Mouse (Mus musculus) forebrain, embryonic 14.5 days (tissue): ENCODE measurements around the gene Six1. TPM values are rescaled to one million over a fixed set of nuclear protein-coding genes. Genes with fewer than 3 reads are reported as not detected.

Experiments
- ATAC-seq: fragments of 200-750 bp; cut with Nextera tagmentation; 2 replicates; pipeline ENCODE4 v1.8.0; 2017; ENCODE audit warnings: mild to moderate bottlenecking, moderate library complexity
- DNase-seq: peaks from one replicate; pipeline ENCODE4 v3.0.0-alpha.2; 2015; ENCODE audit warnings: low spot score
- H3K27ac ChIP-seq: fragments of 300-500 bp; sonication (generic); 2 replicates; pipeline ENCODE4 v1.5.1; 2014; ENCODE audit warnings: low read depth, mild to moderate bottlenecking, control low read depth, low read length, moderate library complexity
- H3K27me3 ChIP-seq: fragments of 300-500 bp; sonication (generic); replicated peaks from 2 replicates; pipeline ENCODE4 v1.6.1; 2014; ENCODE audit warnings: low read length, control low read depth, mixed read lengths; ENCODE audit not compliant: control insufficient read depth, insufficient read depth
- H3K36me3 ChIP-seq: fragments of 300-500 bp; sonication (generic); 2 replicates; pipeline ENCODE4 v1.6.1; 2014; ENCODE audit warnings: low read length, control low read depth; ENCODE audit not compliant: control insufficient read depth, insufficient read depth
- H3K4me1 ChIP-seq: fragments of 300-500 bp; sonication (generic); 2 replicates; pipeline ENCODE4 v1.6.1; 2014; ENCODE audit warnings: antibody characterized with exemption, low read length, control low read depth; ENCODE audit not compliant: control insufficient read depth, insufficient read depth
- H3K4me2 ChIP-seq: fragments of 300-500 bp; sonication (generic); 2 replicates; pipeline ENCODE4 v1.6.1; 2014; ENCODE audit warnings: mild to moderate bottlenecking, control low read depth, low read length
- H3K4me3 ChIP-seq: fragments of 300-500 bp; sonication (generic); 2 replicates; pipeline ENCODE4 v1.5.1; 2014; ENCODE audit warnings: low read depth, low read length, control low read depth
- H3K9ac ChIP-seq: fragments of 300-500 bp; sonication (generic); 2 replicates; pipeline ENCODE4 v1.6.1; 2014; ENCODE audit warnings: mild to moderate bottlenecking, low read length, control low read depth, moderate library complexity
- H3K9me3 ChIP-seq: fragments of 300-500 bp; sonication (generic); replicated peaks from 2 replicates; pipeline ENCODE4 v1.6.1; 2016; ENCODE audit warnings: low read length, control low read depth, mixed read lengths; ENCODE audit not compliant: control insufficient read depth
- WGBS: fragments of 180-500 bp; shearing (Covaris S2); extraction: QIAGEN DNeasy Blood & Tissue Kit; methylation state at CpG from one replicate; pipeline ENCODE4 v1.1.7; 2014; 5-methylcytosine and 5-hydroxymethylcytosine counted together
- polyA plus RNA-seq: library from polyadenylated mRNA; unstranded; fragments of >200 nt; fragmentation: Nextera tagmentation; extraction: Ambion mirVana; gene quantifications from 2 replicates; pipeline ENCODE4 v1.2.1, GENCODE M21; 2014

The Six1 gene
- polyA plus RNA-seq, 1 experiment from 2014 or later = 0.36 TPM

- under 1% methylated on average over 46 of the region's 46 CpGs for WGBS
- DNase-seq = no peak
- peaks cover 93% of the 10 kb centered on the region for H3K27me3 ChIP-seq
- H3K4me1 ChIP-seq = no peaks in the 10 kb centered on the region
- no peak for ATAC-seq
- no peaks in the 10 kb centered on the region for H3K36me3 ChIP-seq
- H3K4me2 ChIP-seq = peak overlapping the region; percentile 32
- no peaks in the 10 kb centered on the region for H3K9me3 ChIP-seq
- H3K4me3 ChIP-seq = peak overlapping the region; percentile 13
- H3K27ac ChIP-seq = no peak overlapping the region
- H3K9ac ChIP-seq = no peak overlapping the region
Observed at GRCm38 (mm10) chr12:73045046-73045723, 8.5 kb downstream of the Six1 start.

- peak overlapping the region; percentile 13 for H3K4me3 ChIP-seq
- H3K27ac ChIP-seq = no peak overlapping the region
- H3K36me3 ChIP-seq = no peaks in the 10 kb centered on the region
- H3K27me3 ChIP-seq = peaks cover 93% of the 10 kb centered on the region
- DNase-seq (no peak), ATAC-seq (peak; percentile 29; the same call in 1 of the 2 replicates)
- H3K9me3 ChIP-seq = no peaks in the 10 kb centered on the region
- H3K9ac ChIP-seq = no peak overlapping the region
- no peaks in the 10 kb centered on the region for H3K4me1 ChIP-seq
- peak overlapping the region; percentile 32 for H3K4me2 ChIP-seq
- WGBS = 1% methylated on average over 53 of the region's 53 CpGs
Observed at GRCm38 (mm10) chr12:73044221-73045045, 9.3 kb downstream of the Six1 start.

GRCm38 (mm10) chr12:73043396-73044167 lies 10.1 kb downstream of the Six1 start:
- no peak overlapping the region for H3K27ac ChIP-seq
- no peaks in the 10 kb centered on the region for H3K36me3 ChIP-seq
- H3K27me3 ChIP-seq = peaks cover 92% of the 10 kb centered on the region
- no peak for DNase-seq
- no peak overlapping the region for H3K9ac ChIP-seq
- H3K4me1 ChIP-seq = no peaks in the 10 kb centered on the region
- ATAC-seq = no peak
- 3% methylated on average over 14 of the region's 14 CpGs for WGBS
- H3K4me3 ChIP-seq = no peak overlapping the region
- H3K4me2 ChIP-seq = no peak overlapping the region
- no peaks in the 10 kb centered on the region for H3K9me3 ChIP-seq

GRCm38 (mm10) chr12:73042903-73043302 lies 10.8 kb downstream of the Six1 start:
- 3% methylated on average over 2 of the region's 2 CpGs for WGBS
- no peak overlapping the region for H3K9ac ChIP-seq
- peaks cover 92% of the 10 kb centered on the region for H3K27me3 ChIP-seq
- no peak for DNase-seq
- no peak overlapping the region for H3K27ac ChIP-seq
- no peaks in the 10 kb centered on the region for H3K4me1 ChIP-seq
- H3K4me2 ChIP-seq = no peak overlapping the region
- H3K9me3 ChIP-seq = no peaks in the 10 kb centered on the region
- no peak for ATAC-seq
- no peak overlapping the region for H3K4me3 ChIP-seq
- no peaks in the 10 kb centered on the region for H3K36me3 ChIP-seq

- Histone ChIP-seq H3K27me3 (peaks cover 92% of the 10 kb centered on the region), H3K4me1 (no peaks in the 10 kb centered on the region), H3K9me3 (no peaks in the 10 kb centered on the region), H3K4me2 (no peak overlapping the region), H3K9ac (no peak overlapping the region), H3K27ac (no peak overlapping the region), H3K36me3 (no peaks in the 10 kb centered on the region), H3K4me3 (no peak overlapping the region)
- 2% methylated on average over 5 of the region's 5 CpGs for WGBS
- ATAC-seq (no peak), DNase-seq (no peak)
Observed at GRCm38 (mm10) chr12:73042406-73042805, 11.3 kb downstream of the Six1 start.

- H3K27me3 ChIP-seq = peaks cover 89% of the 10 kb centered on the region
- no peaks in the 10 kb centered on the region for H3K4me1 ChIP-seq
- no peak overlapping the region for H3K4me2 ChIP-seq
- H3K36me3 ChIP-seq = no peaks in the 10 kb centered on the region
- under 1% methylated on average over 10 of the region's 10 CpGs for WGBS
- no peaks in the 10 kb centered on the region for H3K9me3 ChIP-seq
- ATAC-seq (no peak), DNase-seq (no peak)
- no peak overlapping the region for H3K4me3 ChIP-seq
- H3K9ac ChIP-seq = no peak overlapping the region
- H3K27ac ChIP-seq = no peak overlapping the region
Observed at GRCm38 (mm10) chr12:73041256-73041630, 12.4 kb downstream of the Six1 start.

GRCm38 (mm10) chr12:73040563-73041255 lies 13.0 kb downstream of the Six1 start:
- Histone ChIP-seq H3K4me2 (no peak overlapping the region), H3K4me3 (no peak overlapping the region), H3K27me3 (peaks cover 89% of the 10 kb centered on the region), H3K4me1 (no peaks in the 10 kb centered on the region), H3K9me3 (no peaks in the 10 kb centered on the region), H3K36me3 (no peaks in the 10 kb centered on the region), H3K9ac (no peak overlapping the region), H3K27ac (no peak overlapping the region)
- DNase-seq = no peak
- WGBS = 1% methylated on average over 27 of the region's 27 CpGs
- ATAC-seq = no peak

- Histone ChIP-seq H3K4me2 (no peak overlapping the region), H3K4me3 (no peak overlapping the region), H3K27ac (no peak overlapping the region), H3K4me1 (no peaks in the 10 kb centered on the region), H3K27me3 (peaks cover 88% of the 10 kb centered on the region), H3K9me3 (no peaks in the 10 kb centered on the region), H3K9ac (no peak overlapping the region), H3K36me3 (no peaks in the 10 kb centered on the region)
- no peak for ATAC-seq
- no peak for DNase-seq
- WGBS = under 1% methylated on average over 18 of the region's 18 CpGs
Observed at GRCm38 (mm10) chr12:73039939-73040562, 13.6 kb downstream of the Six1 start.
